Mouse (Mus musculus) heart, postnatal 4 days (tissue): ENCODE measurements around the gene Senp3. TPM values are rescaled to one million over a fixed set of nuclear protein-coding genes. Genes with fewer than 3 reads are reported as not detected.
"Not testable (repeated sequence)": the region's sequence is repeated elsewhere in the genome, so short reads cannot be mapped to it uniquely, and the experiment has no call there.

ENCODE experiments used
- DNase-seq: peaks from one replicate; pipeline ENCODE4 v3.0.0; 2021
- total RNA-seq, 2 experiments: library from RNA; stranded (reverse); gene quantifications; 2 replicates each; pipeline ENCODE4 v1.2.3; 2021

Senp3 gene
- total RNA-seq = 10 to 100 TPM; 58.0 to 61.3 TPM

DNA sequence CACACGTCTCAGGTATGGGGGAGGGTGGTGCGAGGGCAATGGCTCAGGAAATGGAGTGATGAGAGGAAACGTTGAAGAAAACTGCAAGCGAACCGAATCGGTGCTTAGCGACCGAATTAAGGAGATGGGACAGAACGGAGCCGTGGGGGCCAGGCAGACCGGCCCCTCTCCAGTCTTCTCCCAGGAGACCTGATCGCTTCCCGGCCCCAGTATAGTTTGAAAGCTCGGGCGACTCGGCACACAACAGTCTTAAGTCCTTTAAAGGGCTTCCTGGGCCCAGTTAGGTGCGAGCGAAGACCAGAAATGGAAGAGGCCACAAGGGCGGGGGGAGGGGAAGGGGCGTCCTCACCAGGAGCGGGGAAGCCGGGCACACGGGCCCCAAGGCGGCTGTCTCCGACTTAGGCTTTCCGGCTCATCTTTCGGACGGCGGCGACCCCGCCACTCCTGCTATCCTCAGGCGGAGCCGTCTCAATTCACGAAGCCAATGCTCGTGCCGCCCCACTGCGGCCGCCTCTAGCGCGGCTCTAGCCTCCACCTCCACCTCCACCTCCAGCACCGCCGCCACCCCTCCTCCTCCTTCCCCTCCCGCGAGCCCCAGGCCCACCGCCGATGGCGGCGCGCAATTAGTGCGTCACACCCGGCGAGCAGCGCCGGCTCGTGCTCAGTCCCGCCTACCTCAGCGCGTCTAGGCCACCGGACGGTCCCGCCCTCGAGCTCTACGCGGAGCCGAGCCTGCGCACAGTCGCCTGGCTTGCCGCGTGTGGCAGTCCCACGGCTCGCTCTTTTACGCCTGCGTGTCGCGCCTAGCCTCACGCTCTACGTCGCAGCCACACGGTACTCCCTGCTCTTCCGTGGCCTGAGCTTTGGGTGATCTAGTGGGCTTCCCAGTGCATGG, at the start of gene Senp3:
TSS of gene Senp3 (minus strand) at position 771 of the 895 bp plus-strand sequence.
- peak; percentile 97 for DNase-seq

DNA sequence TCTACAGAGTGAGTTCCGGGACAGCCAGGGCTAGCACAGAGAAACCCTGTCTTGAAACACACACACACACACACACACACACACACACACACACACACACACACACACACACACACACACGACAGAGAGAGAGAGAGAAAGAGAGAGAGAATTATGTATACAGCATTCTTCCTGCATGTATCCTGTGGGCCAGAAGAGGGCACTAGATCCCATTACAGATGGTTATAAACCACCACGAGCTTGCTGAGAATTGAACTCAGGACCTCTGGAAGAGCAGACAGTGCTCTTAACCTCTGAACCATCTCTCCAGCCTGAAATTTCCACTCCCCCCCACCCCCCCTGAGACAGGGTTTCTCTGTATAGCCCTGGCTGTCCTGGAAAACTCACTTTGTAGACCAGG, 49.5 kb upstream of the Senp3 start:
- DNase-seq = not testable (repeated sequence)

DNA sequence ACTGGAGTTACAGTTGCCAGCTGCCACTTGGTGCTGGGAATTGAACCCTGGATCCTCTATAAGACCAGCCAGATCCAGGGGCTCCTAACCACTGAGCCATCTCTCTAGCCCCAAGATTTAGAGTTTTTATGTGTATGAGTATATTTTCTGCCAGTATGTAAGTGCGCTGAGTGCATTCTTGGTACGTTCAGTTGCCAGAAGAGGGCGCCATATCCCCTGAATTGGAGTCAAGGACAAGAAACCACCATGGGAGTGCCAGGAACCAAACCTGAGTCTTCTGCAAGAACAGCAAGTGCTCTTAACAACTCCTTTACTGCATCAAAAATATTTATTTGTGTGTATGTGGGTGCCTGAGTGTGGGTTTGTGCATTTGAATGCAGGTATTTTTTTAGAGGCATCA, 47.2 kb upstream of the Senp3 start:
- DNase-seq = peak; percentile 67

DNA sequence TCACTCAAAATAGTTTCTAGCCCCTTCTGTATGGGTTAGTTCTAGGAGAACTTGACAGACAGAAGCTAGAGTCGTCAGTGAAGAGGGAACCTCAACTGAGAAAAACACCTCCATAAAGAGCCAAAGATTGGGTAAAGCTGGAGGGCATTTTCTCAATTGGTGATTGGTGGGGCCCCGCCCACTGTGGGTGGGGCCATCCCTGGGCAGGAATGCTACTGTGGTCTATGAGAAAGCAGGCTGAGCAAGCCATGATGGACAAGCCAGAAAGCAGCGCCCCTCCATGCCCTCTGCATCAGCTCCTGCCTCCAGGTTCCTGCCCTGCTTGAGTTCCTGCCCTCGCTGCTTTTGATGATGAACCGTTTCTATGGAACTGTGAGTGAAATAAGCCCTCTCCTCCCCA, 44.1 kb upstream of the Senp3 start:
- DNase-seq = no peak

DNA sequence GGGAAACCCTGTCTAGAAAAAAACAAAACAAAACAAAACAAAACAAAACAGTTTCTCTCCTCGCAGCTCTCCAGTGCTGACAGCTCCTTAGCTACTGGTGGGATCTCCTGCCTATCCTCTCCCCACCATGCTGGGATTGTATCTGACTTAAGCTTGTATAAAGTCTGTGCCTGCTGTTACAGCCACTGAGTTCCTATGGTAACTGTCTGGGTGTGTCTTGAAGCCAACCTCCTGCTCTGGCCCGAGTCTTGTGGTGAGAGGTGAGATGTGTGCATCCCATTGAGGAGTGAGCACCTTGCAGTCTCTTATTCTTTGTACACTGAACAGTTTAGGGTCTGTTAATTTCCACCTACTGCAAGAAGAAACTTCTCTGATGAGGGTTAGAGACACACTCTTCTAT, 41.2 kb upstream of the Senp3 start:
- DNase-seq = no peak

DNA sequence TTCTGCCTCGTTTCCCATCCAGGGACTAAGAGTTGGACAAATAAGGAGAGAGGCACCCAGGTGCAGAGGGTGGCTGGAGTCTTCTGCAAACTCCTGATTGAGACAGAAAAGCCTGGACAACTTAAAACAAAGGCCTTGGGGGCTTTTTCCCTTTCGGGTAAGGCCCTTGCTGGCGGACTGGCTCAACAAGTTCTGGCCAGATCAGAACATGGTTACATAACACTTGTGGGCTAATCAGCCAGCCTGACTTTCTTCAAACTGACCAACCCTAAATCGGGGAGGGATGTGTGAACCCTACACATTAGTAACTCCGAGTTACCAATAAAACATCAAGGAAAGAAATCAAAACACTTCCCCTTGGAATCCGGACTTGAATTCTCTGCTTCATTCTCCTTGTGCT, 39.0 kb upstream of the Senp3 start:
- DNase-seq = no peak

DNA sequence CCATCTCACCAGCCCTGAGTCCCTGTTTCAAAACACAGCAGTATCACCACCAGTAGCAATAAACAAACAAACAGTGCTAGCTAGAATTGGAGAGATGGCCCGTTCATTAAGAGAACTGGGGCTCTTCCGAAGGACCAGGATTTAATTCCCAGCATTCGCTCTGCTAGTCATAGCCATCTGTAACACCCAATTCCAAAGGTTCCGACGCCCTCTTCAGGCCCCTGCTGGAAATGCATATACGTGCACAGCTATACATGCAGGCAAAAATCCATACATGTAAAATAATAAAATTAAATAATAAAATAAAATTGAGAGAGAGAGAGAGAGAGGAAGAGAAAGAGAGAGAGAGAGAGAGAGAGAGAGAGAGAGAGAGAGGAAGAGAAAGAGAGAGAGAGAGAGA, 37.5 kb upstream of the Senp3 start:
- DNase-seq = no peak

DNA sequence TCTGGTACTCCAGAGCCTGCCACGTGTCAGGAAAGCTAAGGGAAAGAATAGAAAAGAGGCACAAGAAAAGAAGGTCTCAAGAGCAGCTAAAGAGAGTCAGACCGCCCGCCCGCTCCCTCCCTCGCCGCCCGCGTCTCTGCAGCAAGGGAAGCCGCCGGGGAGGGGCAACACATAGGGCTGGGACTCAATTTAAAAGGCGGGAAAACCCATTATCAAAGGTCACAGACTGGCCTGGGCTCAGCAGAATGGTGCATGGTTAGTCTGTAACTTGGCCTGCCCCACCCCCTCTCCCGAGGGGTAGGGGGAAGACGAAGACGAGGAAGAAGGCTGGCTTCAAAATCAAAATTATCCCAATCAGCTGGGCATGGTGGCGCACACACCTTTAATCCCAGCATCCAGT, 36.8 kb upstream of the Senp3 start:
- no peak for DNase-seq

DNA sequence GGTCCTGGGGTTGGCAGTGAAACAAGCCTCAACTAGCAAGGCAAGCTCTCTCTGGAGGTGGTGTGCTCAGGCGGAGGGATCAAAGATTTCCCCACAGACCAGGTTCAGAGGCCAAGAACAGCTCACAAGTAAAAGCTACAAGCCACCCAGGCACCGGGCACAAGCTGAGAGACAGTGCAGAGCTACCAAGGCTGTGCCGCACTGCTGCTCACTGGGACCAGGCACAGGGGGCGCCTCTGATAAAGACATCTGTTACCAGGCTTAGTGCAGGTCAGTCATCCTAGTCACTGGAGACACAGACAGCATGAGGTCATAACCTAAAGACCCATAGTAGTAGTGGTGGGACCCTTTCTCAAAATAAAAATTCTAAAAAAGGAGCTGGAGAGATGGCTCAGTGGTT, 35.1 kb upstream of the Senp3 start:
- no peak for DNase-seq

DNA sequence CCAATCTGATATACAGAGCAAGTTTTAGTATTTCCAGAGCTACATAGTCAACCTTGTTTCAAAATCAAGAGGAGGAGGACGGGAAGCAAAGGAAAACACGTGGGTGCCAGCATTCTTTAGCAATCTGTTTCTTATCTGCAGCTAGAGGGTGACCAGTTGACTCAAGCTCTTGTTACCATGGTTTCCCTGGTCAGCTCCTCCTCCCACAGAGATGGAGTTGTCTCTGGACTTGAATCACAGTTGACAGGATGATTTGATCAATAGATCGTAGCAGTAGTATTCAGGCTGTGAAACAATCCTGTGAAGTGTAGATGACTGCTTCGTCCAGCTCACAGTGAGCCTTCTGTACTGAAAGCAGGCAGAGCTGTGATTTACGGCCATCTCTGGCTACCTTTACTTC, 34.0 kb upstream of the Senp3 start:
- DNase-seq = peak; percentile 16

DNA sequence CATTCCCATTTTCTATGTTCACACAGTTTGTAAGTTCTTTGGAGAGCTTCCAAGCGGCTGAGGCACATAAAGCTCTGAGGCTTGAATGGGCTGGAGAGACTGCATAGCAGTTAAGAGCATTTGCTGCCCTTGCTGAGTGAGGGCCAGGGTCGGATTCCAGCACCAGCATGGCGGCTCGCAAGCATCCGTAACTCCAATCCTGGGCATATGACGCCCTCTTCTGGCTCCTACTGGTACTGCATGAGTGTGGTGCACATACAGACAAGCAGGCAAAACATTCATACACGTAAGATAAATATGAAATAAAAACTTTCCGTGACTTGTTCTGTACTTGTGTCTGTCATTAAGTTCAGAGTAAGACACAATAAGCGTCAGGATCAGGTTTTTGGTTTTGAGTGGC, 33.6 kb upstream of the Senp3 start:
- peak; percentile 62 for DNase-seq

DNA sequence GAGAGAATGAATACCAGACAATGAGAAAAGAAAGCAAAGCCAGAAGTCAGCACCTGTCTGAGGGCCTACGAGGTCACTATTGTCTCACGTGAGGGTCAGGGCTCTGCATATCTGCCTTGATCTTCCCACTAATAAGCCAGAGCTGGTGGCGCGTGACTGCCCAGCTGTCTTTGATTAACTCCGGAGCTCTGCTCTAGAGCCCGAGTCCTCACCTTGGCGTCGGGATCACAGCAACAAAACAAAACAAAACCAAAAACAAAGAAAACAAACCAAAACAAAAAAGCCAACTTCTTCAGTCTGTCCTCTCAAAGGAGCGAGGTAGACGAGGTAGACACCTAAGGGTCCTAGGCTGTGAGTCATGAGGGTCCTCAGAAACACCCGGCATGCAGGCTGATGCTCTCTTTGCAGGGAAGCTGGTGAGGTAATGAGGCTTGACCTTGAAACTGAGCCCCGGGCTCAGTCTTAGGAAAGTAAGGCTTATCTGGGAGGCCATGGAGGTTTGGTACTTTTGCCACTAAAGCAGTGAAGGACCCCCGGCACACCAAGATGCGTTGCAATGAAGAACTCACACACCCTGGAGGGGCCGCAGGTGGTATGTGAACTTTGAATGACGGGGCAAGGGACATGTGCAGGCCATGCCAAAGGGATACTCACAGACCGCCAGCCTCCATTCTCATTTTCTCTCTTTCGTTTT, 32.9 kb upstream of the Senp3 start:
- DNase-seq = no peak

DNA sequence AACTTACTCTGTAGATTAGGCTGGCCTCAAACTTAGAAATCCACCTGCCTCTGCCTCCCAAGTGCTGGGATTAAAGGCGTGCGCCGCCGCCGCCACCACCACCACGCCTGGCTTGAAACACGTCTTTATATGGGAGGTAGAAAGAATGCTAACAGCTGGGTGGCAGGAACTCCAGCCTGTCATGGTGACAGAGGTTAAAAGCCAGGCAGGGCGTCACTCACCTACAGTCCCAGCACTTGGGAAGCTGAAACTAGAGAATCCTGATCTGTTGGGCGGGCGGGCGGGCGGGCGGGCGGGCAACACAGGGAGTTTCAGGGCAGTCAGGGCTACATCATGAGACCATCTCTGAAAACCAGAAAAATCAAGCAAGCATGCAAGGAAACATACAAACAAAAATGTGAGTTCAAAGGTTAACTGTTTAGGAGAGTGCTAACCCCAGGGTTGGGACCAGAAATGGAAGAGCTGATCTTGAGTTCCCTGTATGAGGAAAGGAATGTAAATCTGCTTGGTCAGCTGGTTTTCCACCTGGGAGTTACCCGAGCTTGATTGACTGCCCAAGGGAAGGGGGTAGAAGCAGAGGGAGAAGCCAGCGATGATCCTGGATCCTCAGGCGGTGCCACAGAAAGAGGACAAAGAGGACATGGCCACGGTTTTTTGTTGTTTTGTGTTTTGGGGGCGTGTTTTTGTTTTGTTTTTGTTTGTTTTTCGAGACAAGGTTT, 31.2 kb upstream of the Senp3 start:
- no peak for DNase-seq

DNA sequence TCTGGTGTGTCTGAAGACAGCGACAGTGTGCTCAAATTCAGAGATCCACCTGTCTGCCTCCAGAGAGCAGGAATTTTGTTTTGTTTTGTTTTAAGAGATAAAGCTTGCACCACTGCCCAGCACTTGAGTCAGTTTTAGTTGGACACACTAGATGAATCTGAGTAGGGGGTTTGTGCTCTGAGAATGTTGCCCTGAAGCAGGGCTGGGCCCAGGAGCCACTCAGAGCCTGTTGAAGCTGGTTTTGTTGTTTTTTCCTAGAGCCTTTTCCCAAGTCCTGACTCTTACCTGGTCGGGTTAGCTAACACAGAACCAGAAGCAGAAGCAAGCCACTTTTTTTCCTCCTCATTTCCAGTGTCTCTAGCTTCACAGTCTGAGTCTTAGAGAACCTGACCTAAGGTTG, 29.2 kb upstream of the Senp3 start:
- no peak for DNase-seq

DNA sequence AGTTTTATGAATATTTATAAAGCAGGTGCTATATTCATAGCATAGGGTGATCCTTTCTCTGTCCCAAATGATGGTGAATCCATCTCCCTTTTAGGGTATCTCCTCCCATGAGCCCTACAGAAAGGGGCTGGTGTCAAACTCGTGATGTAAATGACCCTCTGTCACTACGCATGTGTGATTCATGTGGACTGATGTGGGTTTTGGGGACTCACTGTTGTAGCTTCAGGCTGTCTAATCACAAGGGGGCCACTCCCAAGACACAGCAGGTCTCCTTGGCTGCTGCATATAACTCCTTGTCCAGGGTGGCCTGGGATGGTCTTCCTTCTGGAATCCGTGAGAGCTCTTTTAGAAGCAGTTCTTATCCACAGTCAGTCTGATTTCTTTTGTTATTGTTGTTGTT, 28.6 kb upstream of the Senp3 start:
- no peak for DNase-seq

DNA sequence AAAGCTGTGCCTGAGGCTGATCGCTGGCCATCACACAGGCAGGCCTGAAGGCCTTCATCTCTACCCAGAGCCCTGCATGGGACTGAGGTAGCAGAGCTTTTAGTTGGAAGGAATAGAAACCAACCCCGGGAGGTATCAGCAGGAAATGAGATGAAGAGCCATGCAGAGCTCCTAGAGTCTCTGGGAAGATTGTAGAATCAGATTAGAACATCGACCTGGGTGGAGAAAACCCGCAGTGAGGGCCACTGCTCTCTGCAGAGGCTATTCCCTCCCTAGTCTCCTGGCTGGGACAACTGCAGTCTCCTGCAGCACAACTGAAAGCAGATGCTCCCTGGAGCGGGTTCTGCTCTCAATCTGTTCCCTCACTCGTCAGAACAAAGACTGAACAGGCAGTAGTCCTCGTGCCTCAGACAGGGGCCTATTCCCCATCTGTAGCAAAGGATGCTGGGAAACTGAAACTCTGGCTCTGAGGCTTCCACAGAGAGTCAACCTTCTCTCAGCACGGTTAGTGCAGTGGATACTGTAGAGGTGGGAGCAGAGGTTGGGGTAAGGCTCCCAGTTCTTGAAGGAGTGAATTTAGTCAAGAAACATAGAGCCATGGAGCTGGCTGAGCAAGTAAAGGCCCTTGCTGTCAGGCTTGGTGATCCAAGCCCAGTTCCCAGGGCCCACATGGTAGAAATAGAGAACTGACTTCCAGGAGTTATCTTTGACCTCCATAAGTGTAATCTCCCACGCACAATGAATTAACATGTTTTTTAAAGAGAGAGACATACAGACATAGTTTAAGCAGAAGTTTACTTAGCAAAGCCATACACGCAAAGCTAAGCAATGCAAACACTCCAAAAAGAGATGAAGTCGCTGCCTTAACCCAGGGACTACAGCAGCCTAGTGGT, 27.9 kb upstream of the Senp3 start:
- DNase-seq = no peak

DNA sequence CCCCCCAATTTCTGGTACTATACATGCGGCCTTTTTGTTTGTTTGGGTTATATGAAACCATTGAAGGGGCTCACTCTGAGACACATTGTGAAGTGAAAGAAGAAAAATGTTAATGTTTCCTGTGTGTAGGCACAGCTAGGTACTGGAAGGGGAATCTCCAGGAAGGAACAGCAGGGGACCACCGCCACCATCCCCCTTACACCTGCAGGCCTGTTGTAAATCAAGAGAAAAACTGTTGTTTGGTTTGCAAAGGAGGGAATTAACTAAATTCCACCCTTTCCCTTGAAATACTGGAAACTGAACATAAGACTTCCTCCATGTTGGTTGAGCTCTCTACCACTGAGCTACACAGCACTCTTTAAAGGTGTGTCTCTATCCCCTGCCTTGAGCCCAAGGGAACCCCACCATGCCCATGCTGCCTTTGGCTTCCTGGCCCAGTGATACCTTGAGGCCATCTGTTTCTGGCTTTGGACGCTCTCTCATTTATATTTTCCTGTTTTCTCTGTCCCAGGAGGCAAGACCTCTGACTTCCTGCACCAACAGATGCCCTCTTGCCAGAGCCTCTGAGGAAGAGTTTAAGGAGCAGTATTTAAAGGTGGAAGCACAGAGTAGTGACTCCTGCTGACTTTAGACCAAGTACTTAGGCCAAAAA, 26.9 kb upstream of the Senp3 start:
- no peak for DNase-seq

DNA sequence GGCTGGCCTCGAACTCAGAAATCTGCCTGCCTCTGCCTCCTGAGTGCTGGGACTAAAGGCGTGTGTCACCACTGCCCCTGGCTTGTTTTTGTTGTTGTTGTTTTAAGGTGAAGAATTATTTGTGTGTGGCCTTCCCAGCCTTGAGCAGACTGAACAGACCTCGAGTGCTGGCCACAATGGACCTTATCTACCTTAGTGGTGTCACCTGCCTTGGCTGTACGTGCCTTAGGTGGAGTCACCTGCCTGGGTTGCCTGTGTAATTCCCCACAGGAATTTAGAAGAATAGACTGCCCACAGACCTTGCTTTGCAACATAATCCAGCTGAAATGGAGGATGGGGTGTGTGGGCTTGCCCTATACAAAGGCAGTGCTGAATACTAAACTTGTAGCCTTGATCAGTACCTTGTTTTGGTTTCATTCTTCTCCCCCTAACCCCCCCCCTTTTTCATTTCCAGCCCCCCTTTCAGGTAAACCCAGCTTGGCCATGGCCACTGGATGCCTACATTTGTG, 26.0 kb upstream of the Senp3 start:
- no peak for DNase-seq

DNA sequence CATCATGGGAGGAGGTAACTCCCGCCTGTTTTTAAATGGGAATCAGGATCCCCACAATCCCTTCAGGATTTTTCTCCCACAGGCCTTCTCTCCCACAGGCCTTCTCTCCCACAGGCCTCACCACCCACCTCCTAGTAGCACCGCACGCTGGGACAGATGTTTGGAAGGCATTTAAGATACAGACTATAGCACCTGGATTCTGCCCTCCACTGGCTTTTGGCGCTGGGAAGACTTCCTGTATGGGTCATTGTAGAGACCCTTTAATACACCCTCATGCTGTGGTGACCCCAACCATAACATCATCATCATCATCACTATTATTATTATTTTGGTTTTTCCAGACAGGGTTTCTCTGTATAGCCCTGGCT, 25.6 kb upstream of the Senp3 start:
- no peak for DNase-seq

DNA sequence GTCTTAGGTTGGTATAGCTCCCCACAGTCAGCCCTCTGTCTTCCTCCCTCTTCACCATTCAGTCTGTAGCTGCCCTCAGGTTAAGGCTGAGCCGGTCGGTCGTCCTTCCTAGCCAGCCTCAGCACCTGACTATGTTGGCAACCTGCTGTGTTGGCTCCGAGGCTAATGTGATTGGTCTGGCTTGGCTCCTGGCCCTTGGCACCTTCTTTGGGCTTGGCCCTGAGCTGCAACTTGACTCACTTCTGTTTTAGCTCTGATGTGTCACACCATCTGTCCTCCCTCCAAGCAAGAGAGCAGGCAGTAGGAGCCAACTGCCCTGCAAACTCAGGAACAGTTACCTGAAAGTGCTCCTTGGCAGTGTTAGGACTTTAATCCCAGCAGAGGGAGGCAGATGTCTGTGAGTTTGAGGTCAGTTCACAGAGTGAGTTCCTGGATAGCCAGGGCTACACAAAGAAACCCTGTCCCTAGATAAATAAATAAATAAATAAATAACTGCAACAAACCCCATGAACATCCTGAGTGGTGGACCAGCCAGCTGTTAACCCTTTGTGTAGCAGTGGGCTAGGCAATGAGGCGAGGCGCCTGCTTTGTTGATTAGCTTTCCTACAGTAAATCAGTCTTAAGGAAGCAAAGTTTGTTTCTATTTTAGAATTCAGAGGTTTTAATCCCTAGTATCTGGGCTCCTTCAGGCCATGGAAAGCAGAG, 25.0 kb upstream of the Senp3 start:
- peak; percentile 87 for DNase-seq

DNA sequence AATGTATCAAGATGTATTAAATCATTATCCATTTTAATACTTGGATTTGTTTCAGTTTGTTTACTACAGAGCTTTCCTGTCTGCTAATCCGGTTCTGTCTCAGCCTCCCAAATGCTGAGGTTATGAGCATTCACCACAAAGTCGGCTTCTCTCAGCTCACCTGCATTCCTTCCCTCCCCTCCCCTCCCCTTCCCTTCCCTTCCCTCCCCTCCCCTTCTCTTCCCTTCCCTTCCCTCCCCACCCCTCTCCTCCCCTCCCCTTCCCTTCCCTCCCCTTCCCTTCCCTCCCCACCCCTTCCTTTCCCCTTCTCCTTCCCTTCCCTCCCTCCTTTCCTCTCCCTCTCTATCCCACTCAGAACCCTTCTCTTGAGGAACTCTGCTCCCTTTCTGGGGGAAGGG, 22.7 kb upstream of the Senp3 start:
- no peak for DNase-seq
